15 mouse cellular contexts compared by ENCODE assay signal in genomic region chr12:100194181-100194580, GRCm38 (mm10).
"Had no signal": no experiment of that assay in that cellular context is flagged by ENCODE, and none has a peak within 500 bp of the region (broad histone marks: within the 10 kb centered on the region; RNA-seq: fewer than 3 reads in every experiment).

No protein-coding gene starts in this region.

- H3K9ac ChIP-seq: limb, embryonic 12.5 days; liver, embryonic 13.5 days; liver, postnatal 0 days; lung, embryonic 15.5 days; neural tube, embryonic 13.5 days had no signal

- H3K4me2 ChIP-seq: limb, embryonic 12.5 days; liver, embryonic 13.5 days; lung, embryonic 15.5 days; neural tube, embryonic 13.5 days had no signal

- H3K27ac ChIP-seq: limb, embryonic 12.5 days; liver, embryonic 13.5 days; lung, embryonic 15.5 days; midbrain, embryonic 10.5 days; neural tube, embryonic 13.5 days had no signal

- DNase-seq: kidney, adult 8-10 months; kidney, postnatal 25 days; liver; liver, embryonic 13.5 days; liver, postnatal 0 days; midbrain, embryonic 14.5 days; right cerebral cortex, adult 18-20 months; right cerebral cortex, postnatal 4 days; spleen, adult 18-20 months; thymus, adult 18-20 months; thymus, postnatal 14 days had no signal

- H3K9me3 ChIP-seq: limb, embryonic 12.5 days; liver, embryonic 13.5 days; lung, embryonic 15.5 days; midbrain, embryonic 10.5 days; neural tube, embryonic 13.5 days had no signal

- H3K4me3 ChIP-seq: limb, embryonic 12.5 days; liver, embryonic 13.5 days; lung, embryonic 15.5 days; midbrain, embryonic 10.5 days; neural tube, embryonic 13.5 days had no signal

- H3K27me3 ChIP-seq: limb, embryonic 12.5 days; liver, embryonic 13.5 days; lung, embryonic 15.5 days; neural tube, embryonic 13.5 days had no signal

- ATAC-seq: liver, postnatal 0 days had no signal

- H3K4me1 ChIP-seq: lung, embryonic 15.5 days had no signal

- H3K36me3 ChIP-seq: limb, embryonic 12.5 days; liver, embryonic 13.5 days; lung, embryonic 15.5 days; midbrain, embryonic 10.5 days; neural tube, embryonic 13.5 days had no signal
